Mouse (Mus musculus) kidney, embryonic 14.5 days (tissue): ENCODE results near the gene Vmn1r175. TPM values are rescaled to one million over a fixed set of nuclear protein-coding genes. Genes with fewer than 3 reads are reported as not detected.
"Not testable (repeated sequence)": the region's sequence is repeated elsewhere in the genome, so short reads cannot be mapped to it uniquely, and the experiment has no call there.

ENCODE experiments used
- ATAC-seq: fragments of 200-750 bp; cut with Nextera tagmentation; 2 replicates; pipeline ENCODE4 v1.8.0; 2017; ENCODE audit warnings: moderate number of reproducible peaks, mild to moderate bottlenecking, moderate TSS enrichment, moderate library complexity; ENCODE audit not compliant: low FRiP score, low TSS enrichment
- H3K27ac ChIP-seq: fragments of 300-500 bp; sonication (generic); 2 replicates; pipeline ENCODE4 v1.5.1; 2014; ENCODE audit warnings: low read depth, mild to moderate bottlenecking, low read length, moderate library complexity, mixed read lengths
- H3K27me3 ChIP-seq: fragments of 300-500 bp; sonication (generic); 2 replicates; pipeline ENCODE4 v1.6.1; 2014; ENCODE audit warnings: mild to moderate bottlenecking, low read length; ENCODE audit not compliant: control insufficient read depth, insufficient read depth
- H3K36me3 ChIP-seq: fragments of 300-500 bp; sonication (generic); 2 replicates; pipeline ENCODE4 v1.6.1; 2014; ENCODE audit warnings: low read length, mixed read lengths; ENCODE audit not compliant: control insufficient read depth, insufficient read depth
- H3K4me1 ChIP-seq: fragments of 300-500 bp; sonication (generic); 2 replicates; pipeline ENCODE4 v1.6.1; 2014; ENCODE audit warnings: low read length, mixed read lengths; ENCODE audit not compliant: control insufficient read depth, insufficient read depth
- H3K4me2 ChIP-seq: fragments of 300-500 bp; sonication (generic); replicated peaks from 2 replicates; pipeline ENCODE4 v1.6.1; 2014; ENCODE audit warnings: low read depth, mild to moderate bottlenecking, low read length
- H3K4me3 ChIP-seq: fragments of 300-500 bp; sonication (generic); 2 replicates; pipeline ENCODE4 v1.5.1; 2014; ENCODE audit warnings: mild to moderate bottlenecking, low read length
- H3K9ac ChIP-seq: fragments of 300-500 bp; sonication (generic); 2 replicates; pipeline ENCODE4 v1.6.1; 2014; ENCODE audit warnings: low read depth, mild to moderate bottlenecking, low read length, moderate library complexity
- H3K9me3 ChIP-seq: fragments of 300-500 bp; sonication (generic); 2 replicates; pipeline ENCODE4 v1.6.1; 2016; ENCODE audit warnings: low read length; ENCODE audit not compliant: control insufficient read depth
- WGBS: fragments of 180-500 bp; shearing (Covaris S2); extraction: QIAGEN DNeasy Blood & Tissue Kit; methylation state at CpG from one replicate; pipeline ENCODE4 v1.1.7; 2014; 5-methylcytosine and 5-hydroxymethylcytosine counted together
- polyA plus RNA-seq: library from polyadenylated mRNA; unstranded; fragments of >200 nt; fragmentation: Nextera tagmentation; extraction: Ambion mirVana; gene quantifications from 2 replicates; pipeline ENCODE4 v1.2.1, GENCODE M21; 2014

Gene Vmn1r175
- not detected in 2 replicates for polyA plus RNA-seq

DNA sequence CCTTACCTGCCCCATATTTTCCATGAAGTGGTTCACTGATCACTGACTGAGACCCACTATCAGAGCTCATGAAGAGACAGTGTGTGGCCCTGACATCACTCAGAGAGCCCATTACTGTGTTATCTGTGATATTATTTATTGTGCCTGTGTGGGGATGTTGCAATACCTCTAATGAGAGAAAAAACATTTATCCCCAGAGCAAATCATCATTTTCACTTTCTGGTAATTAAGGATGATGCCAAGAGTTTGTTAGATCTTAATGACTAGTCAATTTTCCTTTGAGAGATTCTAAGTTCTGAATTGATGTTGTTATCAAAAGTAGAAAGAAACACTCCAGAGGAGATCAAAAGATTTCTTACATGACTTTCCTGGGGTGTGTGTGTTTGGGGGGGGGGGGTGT lies at the start of gene Vmn1r175:
Gene Vmn1r175 (minus strand): TSS at position 101 of the 400 bp plus-strand sequence.
- not testable (repeated sequence) for H3K9me3 ChIP-seq, H3K4me2 ChIP-seq, H3K27me3 ChIP-seq, H3K27ac ChIP-seq, H3K4me3 ChIP-seq, H3K9ac ChIP-seq, H3K36me3 ChIP-seq, H3K4me1 ChIP-seq, ATAC-seq

DNA sequence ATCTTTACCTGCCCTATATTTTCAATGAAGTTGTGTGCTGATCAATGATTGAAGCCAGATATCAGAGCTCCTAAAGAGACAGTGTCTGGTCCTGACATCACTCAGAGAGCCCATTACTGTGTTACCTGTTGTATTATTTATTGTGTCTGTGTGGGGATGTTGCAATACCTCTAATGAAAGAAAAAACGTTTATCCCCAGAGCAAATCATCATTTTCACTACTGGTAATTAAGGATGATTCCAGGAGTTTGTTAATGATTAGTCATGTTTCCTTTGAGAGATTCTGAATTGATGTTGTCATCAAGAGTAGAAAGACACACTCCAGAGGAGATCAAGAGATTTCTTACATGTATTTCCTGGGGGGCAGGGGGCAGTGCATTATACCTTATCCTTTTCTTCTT lies 26.8 kb upstream of the Vmn1r175 start, which contains the start of gene Vmn1r176:
Gene Vmn1r176 (minus strand): TSS at position 101 of the 400 bp plus-strand sequence.
- H3K36me3 ChIP-seq, H3K27me3 ChIP-seq, H3K4me3 ChIP-seq, H3K4me1 ChIP-seq, H3K27ac ChIP-seq, H3K9me3 ChIP-seq, ATAC-seq, H3K4me2 ChIP-seq, H3K9ac ChIP-seq: not testable (repeated sequence)
- WGBS, result no CpG with 5 or more reads among the region's 1 CpGs

DNA sequence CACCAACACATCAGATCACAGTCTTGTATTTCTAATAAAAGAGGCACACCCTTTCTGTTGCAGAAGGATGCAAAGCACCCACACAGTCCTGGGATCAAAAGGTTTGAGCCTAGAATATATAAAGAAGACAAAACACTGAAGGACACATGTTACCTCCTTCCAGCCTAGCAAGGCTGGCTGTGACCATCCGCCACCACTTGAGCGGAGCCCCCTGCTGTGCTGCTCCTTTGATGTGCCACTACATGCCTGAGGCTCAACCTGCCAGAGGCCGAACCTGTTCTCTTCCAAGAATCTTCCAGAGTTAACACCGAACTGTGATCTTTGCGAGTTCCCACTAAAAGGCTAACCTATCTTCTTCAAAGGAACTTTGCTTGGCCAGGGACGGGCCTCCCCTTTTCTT lies 25.9 kb downstream of the Vmn1r175 start:
- Histone ChIP-seq H3K4me2 (no peak overlapping the region), H3K9me3 (peaks cover 32% of the 10 kb centered on the region), H3K36me3 (no peaks in the 10 kb centered on the region), H3K27ac (no peak overlapping the region), H3K9ac (no peak overlapping the region), H3K4me1 (no peaks in the 10 kb centered on the region), H3K27me3 (no peaks in the 10 kb centered on the region), H3K4me3 (no peak overlapping the region)
- ATAC-seq, result no peak
- 86% methylated on average over 6 of the region's 6 CpGs for WGBS

Other genes starting within 250 kb of the Vmn1r175 start
- gene Vmn1r169, start 235.1 kb downstream of the Vmn1r175 start, polyA plus RNA-seq, result not detected in 2 replicates
- not detected in 2 replicates for gene Vmn1r170, start 204.5 kb downstream of the Vmn1r175 start, polyA plus RNA-seq
- not detected in 2 replicates for gene Vmn1r171, start 179.9 kb downstream of the Vmn1r175 start, polyA plus RNA-seq
- not detected in 2 replicates for gene Vmn1r172, start 152.3 kb downstream of the Vmn1r175 start, polyA plus RNA-seq
- gene Vmn1r173, start 109.9 kb downstream of the Vmn1r175 start, polyA plus RNA-seq, result not detected in 2 replicates
- gene Vmn1r174, start 58.4 kb downstream of the Vmn1r175 start, polyA plus RNA-seq, result not detected in 2 replicates
- gene Vmn1r176, start 26.7 kb upstream of the Vmn1r175 start, polyA plus RNA-seq, result not detected in 2 replicates
- not detected in 2 replicates for gene Vmn1r177, start 55.8 kb upstream of the Vmn1r175 start, polyA plus RNA-seq
- not detected in 2 replicates for gene Vmn1r178, start 81.4 kb upstream of the Vmn1r175 start, polyA plus RNA-seq
- gene Vmn1r179, start 116.3 kb upstream of the Vmn1r175 start, polyA plus RNA-seq, result not detected in 2 replicates
- not detected in 2 replicates for gene Vmn1r180, start 140.0 kb upstream of the Vmn1r175 start, polyA plus RNA-seq
- gene Vmn1r181, start 164.0 kb upstream of the Vmn1r175 start, polyA plus RNA-seq, result not detected in 2 replicates
- not detected in 2 replicates for gene V1rd19, start 191.0 kb upstream of the Vmn1r175 start, polyA plus RNA-seq
- gene Vmn1r183, start 242.6 kb upstream of the Vmn1r175 start, polyA plus RNA-seq, result not detected in 2 replicates